Comparison of ENCODE assay signal across 8 mouse cellular contexts in genomic region chr17:23726758-23727142, GRCm38 (mm10). TPM values are rescaled to one million over a fixed set of nuclear protein-coding genes. Genes with fewer than 3 reads are reported as not detected.
DNase-seq lines count a peak whose midpoint lies in the region; ATAC-seq and TF ChIP-seq lines count a peak whose summit lies in the region.
"Had no signal": no experiment of that assay in that cellular context is flagged by ENCODE, and none has a peak within 500 bp of the region (broad histone marks: within the 10 kb centered on the region; RNA-seq: fewer than 3 reads in every experiment).

No protein-coding gene starts in this region.

- in situ Hi-C loops in Patski (cut with MboI; ENCODE audit: low pct_unique_long_range_greater_than_20kb): no loop called here

- CTCF ChIA-PET in Patski (lab: Charles Lee): no interaction called here

- no peaks in the 10 kb centered on the region for H3K36me3 ChIP-seq in forebrain, embryonic 10.5 days (replicated peaks)
- H3K36me3 ChIP-seq in macrophage (ENCODE audit: inconsistent target): no peaks in the 10 kb centered on the region

- peak; percentile 52 for ATAC-seq in Patski

- TF ChIP-seq CTCF in Patski (IDR thresholded peaks at IDR 0.05): no peak
- no peak; the same call in 1 of the 2 replicates for TF ChIP-seq CTCF in left cerebral cortex, adult 2 months (IDR thresholded peaks at IDR 0.05)

- DNase-seq in Patski (ENCODE audit: low read depth, low spot score): no peak
- DNase-seq in c-Kit-positive CD71-positive TER-119-negative erythroid progenitor cells, embryonic 14.5 days (ENCODE audit: low read depth): peak; percentile 35
- DNase-seq in forebrain, embryonic 10.5 days (ENCODE audit: extremely low spot score, low spot score): peak; percentile 80
- DNase-seq in heart, postnatal 14 days: peak; percentile 85 to 89
- DNase-seq in left cerebral cortex, adult 2 months (ENCODE audit: extremely low spot score in 1 of 2, low spot score in 2 of 2): no peak
- peak; percentile 52 for DNase-seq in right cerebral cortex, postnatal 25 days

- H3K27ac ChIP-seq in forebrain, embryonic 10.5 days: peak overlapping the region; percentile 95
- H3K27ac ChIP-seq in left cerebral cortex, adult 2 months: no peak overlapping the region; the same call in 1 of the 2 replicates
- H3K27ac ChIP-seq in macrophage: peak overlapping the region; percentile 60

- peaks cover 3% of the 10 kb centered on the region for H3K27me3 ChIP-seq in Patski
- H3K27me3 ChIP-seq in forebrain, embryonic 10.5 days (ENCODE audit: poor library complexity, severe bottlenecking): 0 out of 2 replicates have a peak, but pooled peaks cover 10% of the 10 kb centered on the region

- H3K9me3 ChIP-seq in forebrain, embryonic 10.5 days: no peaks in the 10 kb centered on the region

- peaks cover 24% of the 10 kb centered on the region for H3K4me1 ChIP-seq in forebrain, embryonic 10.5 days

- peak overlapping the region; percentile 88 for H3K4me3 ChIP-seq in forebrain, embryonic 10.5 days
- H3K4me3 ChIP-seq in left cerebral cortex, adult 2 months: peak overlapping the region; percentile 93
- H3K4me3 ChIP-seq in macrophage (ENCODE audit: inconsistent target): peak overlapping the region; percentile 47

- WGBS in forebrain, embryonic 10.5 days: under 1% methylated on average over 20 of the region's 20 CpGs
- under 1% methylated on average over 20 of the region's 20 CpGs for WGBS in macrophage (ENCODE audit: missing documents)

- intact Hi-C loops in heart, postnatal 14 days (cut with DNase I): no loop called here
- intact Hi-C loops in left cerebral cortex, adult 2 months (cut with DNase I): no loop called here

- POLR2A ChIA-PET in Patski (lab: Charles Lee): interaction anchor here (1.1 kb wide), 1 partner anchor 13 kb away, joined by 4 read pairs; no protein-coding TSS in a partner anchor

- H3K79me2 ChIP-seq in macrophage (ENCODE audit: inconsistent target): peaks cover 21% of the 10 kb centered on the region

RNA-seq across cellular contexts. Expression of gene Pkmyt1, which starts 0.6 kb away (rescaled TPM):
- polyA plus RNA-seq in Patski (2021) (13.3 TPM), macrophage (2018) (2.0 to 9.0 TPM (median 2.7 TPM) in 3 replicates)
- polyA plus RNA-seq in forebrain, embryonic 10.5 days (2016; fragmentation: Nextera tagmentation; extraction: Ambion mirVana): 63.3 and 64.5 TPM in 2 replicates
- 1 to 10 TPM; 3.1 to 3.6 TPM for total RNA-seq in heart, postnatal 14 days (2021)
- total RNA-seq in left cerebral cortex, adult 2 months (2021): 1 to 10 TPM; 4.3 TPM
- 10 to 100 TPM in 25 of 26 experiments, 1 to 10 TPM in 1; 9.8 to 76.9 (median 19.4) TPM for total RNA-seq in macrophage (2018; cell fraction: chromatin; rRNA removed)
- 1 to 10 TPM; 1.5 to 6.5 (median 3.1) TPM for total RNA-seq in macrophage (2018; cell fraction: cytosol; rRNA removed)
- total RNA-seq in macrophage (2018; cell fraction: nucleus; rRNA removed): 10 to 100 TPM in 21 of 26 experiments, 1 to 10 TPM in 5; 4.2 to 84.4 (median 15.9) TPM

RNA-seq across cellular contexts. Expression of gene 1520401A03Rik, which starts 4.2 kb away (rescaled TPM):
- not detected for polyA plus RNA-seq in Patski (2021)
- polyA plus RNA-seq in forebrain, embryonic 10.5 days (2016; fragmentation: Nextera tagmentation; extraction: Ambion mirVana): 0.06 TPM in 1 of 2 replicates, not detected in the other
- not detected for total RNA-seq in heart, postnatal 14 days (2021)
- total RNA-seq in left cerebral cortex, adult 2 months (2021): under 1 TPM; 0.23 to 0.32 TPM
- 1 to 10 TPM in 1 of 26 experiments, under 1 TPM in 21, not detected in 4; 0.20 to 1.5 (median 0.35) TPM for total RNA-seq in macrophage (2018; cell fraction: chromatin; rRNA removed)
- total RNA-seq in macrophage (2018; cell fraction: cytosol; rRNA removed): under 1 TPM in 1 of 26 experiments, not detected in 25; 0.29 TPM
- total RNA-seq in macrophage (2018; cell fraction: nucleus; rRNA removed): under 1 TPM in 6 of 26 experiments, not detected in 20; 0.19 to 0.98 (median 0.27) TPM
- polyA plus RNA-seq in macrophage (2018): not detected in 3 replicates
- total RNA-seq: neutrophil, adult 5-6 weeks had no signal

RNA-seq across cellular contexts. Expression of gene Paqr4, which starts 13.9 kb away (rescaled TPM):
- polyA plus RNA-seq in Patski (2021) (7.3 TPM), macrophage (2018) (6.4 to 12.8 TPM (median 6.5 TPM) in 3 replicates)
- 21.5 and 23.9 TPM in 2 replicates for polyA plus RNA-seq in forebrain, embryonic 10.5 days (2016; fragmentation: Nextera tagmentation; extraction: Ambion mirVana)
- total RNA-seq in heart, postnatal 14 days (2021): 10 to 100 TPM; 21.8 to 23.4 TPM
- 10 to 100 TPM; 50.9 to 56.0 TPM for total RNA-seq in left cerebral cortex, adult 2 months (2021)
- 1 to 10 TPM in 11 of 26 experiments, under 1 TPM in 10, not detected in 5; 0.31 to 2.7 (median 1.1) TPM for total RNA-seq in macrophage (2018; cell fraction: chromatin; rRNA removed)
- 10 to 100 TPM in 5 of 26 experiments, 1 to 10 TPM in 21; 4.3 to 15.4 (median 6.9) TPM for total RNA-seq in macrophage (2018; cell fraction: cytosol; rRNA removed)
- total RNA-seq in macrophage (2018; cell fraction: nucleus; rRNA removed): 10 to 100 TPM in 1 of 26 experiments, 1 to 10 TPM in 25; 1.1 to 10.5 (median 3.6) TPM

RNA-seq across cellular contexts. Expression of gene Kremen2, which starts 18.9 kb away (rescaled TPM):
- polyA plus RNA-seq in Patski (2021) (not detected), macrophage (2018) (not detected in 3 replicates)
- polyA plus RNA-seq in forebrain, embryonic 10.5 days (2016; fragmentation: Nextera tagmentation; extraction: Ambion mirVana): 1.5 and 2.9 TPM in 2 replicates
- not detected for total RNA-seq in heart, postnatal 14 days (2021)
- under 1 TPM; 0.68 TPM for total RNA-seq in left cerebral cortex, adult 2 months (2021)
- not detected for total RNA-seq in macrophage (2018; cell fraction: chromatin; rRNA removed)
- total RNA-seq in macrophage (2018; cell fraction: cytosol; rRNA removed): not detected
- not detected for total RNA-seq in macrophage (2018; cell fraction: nucleus; rRNA removed)

RNA-seq across cellular contexts. Expression of gene Cldn9, which starts 42.9 kb away (rescaled TPM):
- polyA plus RNA-seq in Patski (2021) (0.05 TPM), macrophage (2018) (not detected in 3 replicates)
- 7.4 and 10.1 TPM in 2 replicates for polyA plus RNA-seq in forebrain, embryonic 10.5 days (2016; fragmentation: Nextera tagmentation; extraction: Ambion mirVana)
- total RNA-seq in heart, postnatal 14 days (2021): not detected
- total RNA-seq in left cerebral cortex, adult 2 months (2021): under 1 TPM in 1 of 2 experiments, not detected in 1; 0.23 TPM
- total RNA-seq in macrophage (2018; cell fraction: chromatin; rRNA removed): not detected
- total RNA-seq in macrophage (2018; cell fraction: cytosol; rRNA removed): not detected
- not detected for total RNA-seq in macrophage (2018; cell fraction: nucleus; rRNA removed)
- total RNA-seq: neutrophil, adult 5-6 weeks had no signal

Comparison
In these comparisons a context has a peak if more than half of its experiments do, and no peak if none do; other contexts are left out.
1. DNase-seq: peak in c-Kit-positive CD71-positive TER-119-negative erythroid progenitor cells, embryonic 14.5 days (single experiment), forebrain, embryonic 10.5 days (single experiment), heart, postnatal 14 days (2 of 2) and right cerebral cortex, postnatal 25 days (single experiment); none in Patski (single experiment) and left cerebral cortex, adult 2 months (0 of 2).
2. Peak in every context shown above with its lines, with median percentiles within 50 percentile points of each other: H3K4me3 ChIP-seq.